Mouse (Mus musculus): ENCODE measurements around the gene Gm7137. TPM values are rescaled to one million over a fixed set of nuclear protein-coding genes. Genes with fewer than 3 reads are reported as not detected.
"Not testable (repeated sequence)": the region's sequence is repeated elsewhere in the genome, so short reads cannot be mapped to it uniquely, and the experiment has no call there.

Gm7137 gene
- polyA plus RNA-seq, 1 experiment, result not detected

GRCm38 (mm10) chr10:77741924-77742688 lies 45.9 kb downstream of the Gm7137 start, which contains the start of gene Gm18596:
Gm18596 (minus strand) TSS chr10:77742638.
- not testable (repeated sequence) for H3ac ChIP-seq (ENCODE audit: control insufficient read depth, insufficient read length); H3K36me3 ChIP-seq (ENCODE audit: control insufficient read depth, insufficient read depth); H3K4me2 ChIP-seq (ENCODE audit: low read depth); H3K79me2 ChIP-seq (ENCODE audit: control insufficient read depth, insufficient read depth); H3K4me3 ChIP-seq
- H3K27me3 ChIP-seq (ENCODE audit: control insufficient read depth, insufficient read depth, insufficient read length), result peaks cover 12% of the 10 kb centered on the region
- TF ChIP-seq MYOD1 (IDR thresholded peaks at IDR 0.05; ENCODE audit: control insufficient read depth in 1 of 3, insufficient read length in 2 of 3, low read depth in 2 of 3), result peak in 2 of 3 experiments; percentile 16 to 71
- TF ChIP-seq MYOG (IDR thresholded peaks at IDR 0.05; ENCODE audit: control insufficient read depth in 1 of 3, insufficient read depth in 1 of 3, insufficient read length in 2 of 3, low read depth in 2 of 3), result peak in 1 of 3 experiments; percentile 55
- TF ChIP-seq TCF3 (IDR thresholded peaks at IDR 0.05; ENCODE audit: insufficient read length, low read depth), result peak; percentile 57

DNA sequence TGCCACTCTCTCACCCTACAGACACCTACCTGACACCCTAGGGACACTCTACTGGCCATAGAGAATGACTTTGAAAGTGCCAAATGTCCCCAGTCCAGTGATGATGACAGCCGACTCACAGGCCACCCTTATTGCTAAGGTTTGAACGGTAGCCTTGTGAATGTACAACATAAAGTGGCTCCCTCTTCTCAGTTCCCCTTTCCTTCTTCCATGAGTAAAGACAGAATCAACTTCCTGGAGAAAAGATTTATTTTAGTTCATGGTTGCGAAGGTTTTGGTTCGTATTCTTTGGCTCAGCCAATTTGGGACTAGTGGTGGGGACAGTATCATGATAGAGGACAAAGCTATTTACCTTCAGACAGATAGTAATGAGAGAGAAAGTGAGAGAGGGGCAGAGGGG lies 49.1 kb downstream of the Gm7137 start:
- no peak overlapping the region for H3K4me2 ChIP-seq (ENCODE audit: low read depth)
- H3K79me2 ChIP-seq (ENCODE audit: control insufficient read depth, insufficient read depth), result no peaks in the 10 kb centered on the region
- TF ChIP-seq MYOG (IDR thresholded peaks at IDR 0.05; ENCODE audit: control insufficient read depth in 1 of 3, insufficient read depth in 1 of 3, insufficient read length in 2 of 3, low read depth in 2 of 3), result no peak
- no peak for TF ChIP-seq E2F4 (IDR thresholded peaks at IDR 0.05; ENCODE audit: insufficient read depth)
- TF ChIP-seq POLR2AphosphoS2 (IDR thresholded peaks at IDR 0.05; ENCODE audit: insufficient read length, low read depth), result no peak
- no peak for TF ChIP-seq MYOD1 (IDR thresholded peaks at IDR 0.05; ENCODE audit: control insufficient read depth in 1 of 3, insufficient read length in 2 of 3, low read depth in 2 of 3)
- no peak for TF ChIP-seq USF1 (IDR thresholded peaks at IDR 0.05; ENCODE audit: low read depth)
- TF ChIP-seq POLR2A (IDR thresholded peaks at IDR 0.05; ENCODE audit: insufficient read length, low read depth), result no peak
- no peak for TF ChIP-seq REST (IDR thresholded peaks at IDR 0.05; ENCODE audit: insufficient read depth, insufficient read length)
- TF ChIP-seq TCF12 (IDR thresholded peaks at IDR 0.05; ENCODE audit: insufficient read depth, poor library complexity, severe bottlenecking), result no peak
- no peak for TF ChIP-seq TCF3 (IDR thresholded peaks at IDR 0.05; ENCODE audit: insufficient read length, low read depth)
- TF ChIP-seq CEBPB (IDR thresholded peaks at IDR 0.05; ENCODE audit: insufficient read depth, poor library complexity, severe bottlenecking), result no peak
- no peak for TF ChIP-seq SRF (IDR thresholded peaks at IDR 0.05; ENCODE audit: control insufficient read depth, insufficient read length, low read depth)
- no peak for TF ChIP-seq MAX (IDR thresholded peaks at IDR 0.05; ENCODE audit: low read depth)
- peaks cover 12% of the 10 kb centered on the region for H3K27me3 ChIP-seq (ENCODE audit: control insufficient read depth, insufficient read depth, insufficient read length)
- H3ac ChIP-seq (ENCODE audit: control insufficient read depth, insufficient read length), result no peak overlapping the region
- H3K36me3 ChIP-seq (ENCODE audit: control insufficient read depth, insufficient read depth), result no peaks in the 10 kb centered on the region
- H3K4me3 ChIP-seq, result no peak overlapping the region

Other genes starting within 250 kb of the Gm7137 start
- gene Pttg1ip, start 206.5 kb downstream of the Gm7137 start, polyA plus RNA-seq (2012; fragmentation: generic; extraction: Trizol), result 237 TPM
- gene Sumo3, start 182.1 kb downstream of the Gm7137 start, polyA plus RNA-seq (2012; fragmentation: generic; extraction: Trizol), result 127 TPM
- 8.8 TPM for gene Gm49325, start 182.0 kb downstream of the Gm7137 start, polyA plus RNA-seq (2012; fragmentation: generic; extraction: Trizol)
- gene Ube2g2, start 165.9 kb downstream of the Gm7137 start, polyA plus RNA-seq (2012; fragmentation: generic; extraction: Trizol), result 181 TPM
- not detected for gene Tspear, start 101.6 kb downstream of the Gm7137 start, polyA plus RNA-seq (2012; fragmentation: generic; extraction: Trizol)
- gene Gm19402, start 97.4 kb downstream of the Gm7137 start, polyA plus RNA-seq (2012; fragmentation: generic; extraction: Trizol), result not detected
- not detected for gene Gm9508, start 91.0 kb downstream of the Gm7137 start, polyA plus RNA-seq (2012; fragmentation: generic; extraction: Trizol)
- gene Gm10272, start 81.6 kb downstream of the Gm7137 start, polyA plus RNA-seq (2012; fragmentation: generic; extraction: Trizol), result not detected
- not detected for gene Gm10024, start 76.7 kb downstream of the Gm7137 start, polyA plus RNA-seq (2012; fragmentation: generic; extraction: Trizol)
- not detected for gene Gm10142, start 72.4 kb downstream of the Gm7137 start, polyA plus RNA-seq (2012; fragmentation: generic; extraction: Trizol)
- gene Krtap12-1, start 67.6 kb downstream of the Gm7137 start, polyA plus RNA-seq (2012; fragmentation: generic; extraction: Trizol), result not detected
- gene Gm10100, start 61.7 kb downstream of the Gm7137 start, polyA plus RNA-seq (2012; fragmentation: generic; extraction: Trizol), result not detected
- not detected for gene Gm18596, start 45.6 kb downstream of the Gm7137 start, polyA plus RNA-seq (2012; fragmentation: generic; extraction: Trizol)
- not detected for gene Gm9736, start 36.8 kb downstream of the Gm7137 start, polyA plus RNA-seq (2012; fragmentation: generic; extraction: Trizol)
- not detected for gene Gm3233, start 28.5 kb downstream of the Gm7137 start, polyA plus RNA-seq (2012; fragmentation: generic; extraction: Trizol)
- not detected for gene Gm3238, start 16.9 kb downstream of the Gm7137 start, polyA plus RNA-seq (2012; fragmentation: generic; extraction: Trizol)
- not detected for gene Gm7138, start 11.3 kb downstream of the Gm7137 start, polyA plus RNA-seq (2012; fragmentation: generic; extraction: Trizol)
- not detected for gene Gm3250, start 5.7 kb downstream of the Gm7137 start, polyA plus RNA-seq (2012; fragmentation: generic; extraction: Trizol)
- gene Gm9639, start 6.9 kb upstream of the Gm7137 start, polyA plus RNA-seq (2012; fragmentation: generic; extraction: Trizol), result not detected
- not detected for gene Gm19668, start 10.9 kb upstream of the Gm7137 start, polyA plus RNA-seq (2012; fragmentation: generic; extraction: Trizol)
- gene Gm9507, start 23.6 kb upstream of the Gm7137 start, polyA plus RNA-seq (2012; fragmentation: generic; extraction: Trizol), result not detected
- not detected for gene Gm2696, start 26.5 kb upstream of the Gm7137 start, polyA plus RNA-seq (2012; fragmentation: generic; extraction: Trizol)
- not detected for gene Krtap10-4, start 38.9 kb upstream of the Gm7137 start, polyA plus RNA-seq (2012; fragmentation: generic; extraction: Trizol)
- not detected for gene Krtap10-10, start 47.7 kb upstream of the Gm7137 start, polyA plus RNA-seq (2012; fragmentation: generic; extraction: Trizol)
- gene Gm36176, start 58.6 kb upstream of the Gm7137 start, polyA plus RNA-seq (2012; fragmentation: generic; extraction: Trizol), result not detected
- gene Gm10318, start 64.7 kb upstream of the Gm7137 start, polyA plus RNA-seq (2012; fragmentation: generic; extraction: Trizol), result not detected
- gene Gm3285, start 73.8 kb upstream of the Gm7137 start, polyA plus RNA-seq (2012; fragmentation: generic; extraction: Trizol), result not detected
- gene Lrrc3, start 114.3 kb upstream of the Gm7137 start, polyA plus RNA-seq (2012; fragmentation: generic; extraction: Trizol), result 0.01 TPM
- gene Trpm2, start 182.4 kb upstream of the Gm7137 start, polyA plus RNA-seq (2012; fragmentation: generic; extraction: Trizol), result not detected
- gene 1810043G02Rik, start 190.3 kb upstream of the Gm7137 start, polyA plus RNA-seq (2012; fragmentation: generic; extraction: Trizol), result 12.8 TPM
- gene Pfkl, start 221.9 kb upstream of the Gm7137 start, polyA plus RNA-seq (2012; fragmentation: generic; extraction: Trizol), result 122 TPM

Data from myocyte (in vitro differentiated cells).